Mouse (Mus musculus) liver, embryonic 14.5 days (tissue): ENCODE data around the gene Ddx46. TPM values are rescaled to one million over a fixed set of nuclear protein-coding genes. Genes with fewer than 3 reads are reported as not detected.
A peak's percentile ranks its signal among the peaks of the same experiment; 100 is the strongest.
"Not testable (repeated sequence)": the region's sequence is repeated elsewhere in the genome, so short reads cannot be mapped to it uniquely, and the experiment has no call there.

ENCODE experiments used
- ATAC-seq: fragments of 200-750 bp; cut with Nextera tagmentation; 2 replicates; pipeline ENCODE4 v1.8.0; 2017; ENCODE audit warnings: moderate number of reproducible peaks, mild to moderate bottlenecking, moderate library complexity; ENCODE audit not compliant: insufficient read depth
- DNase-seq, 3 experiments: peaks; one replicate each; pipeline ENCODE4 v3.0.0-alpha.2; 2012 to 2013; ENCODE audit warnings: low read depth in 3 of 3, low spot score in 3 of 3
- H3K27ac ChIP-seq: fragments of 300-500 bp; sonication (generic); 2 replicates; pipeline ENCODE4 v1.5.1; 2014; ENCODE audit warnings: moderate library complexity, mild to moderate bottlenecking, control low read depth, inconsistent platforms
- H3K27me3 ChIP-seq: fragments of 300-500 bp; sonication (generic); 2 replicates; pipeline ENCODE4 v1.6.1; 2014; ENCODE audit warnings: mild to moderate bottlenecking, low read length, moderate library complexity; ENCODE audit not compliant: control insufficient read depth, insufficient read depth
- H3K36me3 ChIP-seq: fragments of 300-500 bp; sonication (generic); replicated peaks from 2 replicates; pipeline ENCODE4 v1.6.1; 2014; ENCODE audit warnings: low read depth; ENCODE audit not compliant: control insufficient read depth, insufficient read depth
- H3K4me1 ChIP-seq, 2 experiments: fragments of 200-500 bp in 1 of 2; fragments of 300-500 bp in 1 of 2; sonication (generic) in 1 of 2; replicated peaks; 2 replicates each; pipeline ENCODE4 v1.6.1; 2012 to 2014; ENCODE audit warnings: antibody characterized with exemption in 1 of 2, inconsistent platforms in 1 of 2, low read length in 1 of 2; ENCODE audit not compliant: control insufficient read depth in 2 of 2, insufficient read depth in 2 of 2
- H3K4me2 ChIP-seq: fragments of 300-500 bp; sonication (generic); 2 replicates; pipeline ENCODE4 v1.6.1; 2014; ENCODE audit warnings: low read depth, mild to moderate bottlenecking, control low read depth, moderate library complexity
- H3K4me3 ChIP-seq, 2 experiments: fragments of 200-500 bp in 1 of 2; fragments of 300-500 bp in 1 of 2; sonication (generic) in 1 of 2; 2 replicates each; pipeline ENCODE4 v1.5.1; 2012 to 2014; ENCODE audit warnings: low read depth in 2 of 2, low read length in 2 of 2, mild to moderate bottlenecking in 2 of 2, control low read depth in 1 of 2, inconsistent platforms in 1 of 2, moderate library complexity in 1 of 2; ENCODE audit not compliant: insufficient read depth in 1 of 2
- H3K9ac ChIP-seq: fragments of 300-500 bp; sonication (generic); replicated peaks from 2 replicates; pipeline ENCODE4 v1.6.1; 2014; ENCODE audit warnings: mild to moderate bottlenecking, control low read depth, moderate library complexity
- H3K9me3 ChIP-seq: fragments of 300-500 bp; sonication (generic); 2 replicates; pipeline ENCODE4 v1.6.1; 2016; ENCODE audit warnings: low read length, mixed read lengths; ENCODE audit not compliant: control insufficient read depth
- CTCF ChIP-seq: IDR thresholded peaks from 2 replicates; pipeline ENCODE4 v1.5.1; 2016; ENCODE audit warnings: antibody characterized with exemption, low read depth, control low read depth
- EP300 ChIP-seq: IDR thresholded peaks from 2 replicates; pipeline ENCODE4 v1.6.1; 2016; ENCODE audit warnings: antibody characterized with exemption, low read depth
- WGBS: fragments of 180-500 bp; shearing (Covaris S2); extraction: QIAGEN DNeasy Blood & Tissue Kit; methylation state at CpG from one replicate; pipeline ENCODE4 v1.1.7; 2014; ENCODE audit not compliant: insufficient replicate concordance; 5-methylcytosine and 5-hydroxymethylcytosine counted together
- polyA plus RNA-seq, 2 experiments: library from polyadenylated mRNA; depleted of rRNA in 1 of 2; stranded (reverse) in 1 of 2; unstranded in 1 of 2; fragments of >200 nt; fragmentation: Nextera tagmentation in 1 of 2; extraction: Ambion mirVana in 1 of 2; gene quantifications; 2 replicates each; pipeline versions ENCODE4 v1.2.1 to v1.2.3; 2012 to 2014

The Ddx46 gene
- polyA plus RNA-seq, 2 experiments = 17.4 to 19.3 TPM

DNA sequence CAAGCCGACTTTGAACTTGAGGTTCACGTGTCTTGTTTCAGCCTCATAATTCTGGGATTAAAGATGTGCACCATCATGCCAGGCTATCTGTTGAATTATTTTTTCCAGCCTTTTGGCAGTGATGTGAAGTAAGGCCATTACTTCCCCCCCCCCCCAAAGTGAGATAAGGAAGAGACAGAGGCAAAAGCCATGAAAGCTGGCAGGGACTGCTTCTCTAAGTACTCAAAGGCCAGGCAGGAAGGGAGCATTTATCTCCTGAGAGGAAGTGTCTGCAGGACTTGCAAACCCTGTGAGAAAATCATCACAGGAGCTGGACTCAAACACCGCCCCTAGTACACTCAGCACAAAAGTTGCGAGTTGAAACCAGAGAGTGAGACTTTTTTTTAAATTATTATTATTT, 15.5 kb upstream of the Ddx46 start:
- DNase-seq (no peak), ATAC-seq (no peak)
- Histone ChIP-seq H3K4me3 (no peak overlapping the region), H3K4me2 (no peak overlapping the region), H3K27ac (no peak overlapping the region), H3K9ac (no peak overlapping the region), H3K9me3 (no peaks in the 10 kb centered on the region), H3K27me3 (no peaks in the 10 kb centered on the region), H3K4me1 (peaks cover 11 to 13% of the 10 kb centered on the region in 2 experiments), H3K36me3 (no peaks in the 10 kb centered on the region)
- 63% methylated on average over 4 of the region's 4 CpGs for whole genome bisulfite sequencing
- TF ChIP-seq CTCF (no peak), EP300 (no peak)

- no peaks in the 10 kb centered on the region for H3K27me3 ChIP-seq
- no peaks in the 10 kb centered on the region for H3K9me3 ChIP-seq
- no peak overlapping the region for H3K9ac ChIP-seq
- ATAC-seq (no peak), DNase-seq (no peak)
- H3K27ac ChIP-seq = no peak overlapping the region
- TF ChIP-seq EP300 (no peak), CTCF (no peak)
- H3K4me3 ChIP-seq = no peak overlapping the region
- H3K4me1 ChIP-seq = peaks cover 11 to 14% of the 10 kb centered on the region in 2 experiments
- 71% methylated on average over 2 of the region's 2 CpGs for WGBS
- H3K4me2 ChIP-seq = no peak overlapping the region
- H3K36me3 ChIP-seq = peaks cover 1% of the 10 kb centered on the region; the same call in 1 of the 2 replicates
Measured at GRCm38 (mm10) chr13:55620275-55620674, 14.6 kb upstream of the Ddx46 start.

GRCm38 (mm10) chr13:55622156-55622648, 12.6 kb upstream of the Ddx46 start:
- WGBS = 12% methylated on average over 20 of the region's 20 CpGs
- H3K9ac ChIP-seq = peak overlapping the region; percentile 83
- not testable (repeated sequence) for H3K36me3 ChIP-seq, H3K9me3 ChIP-seq, DNase-seq, H3K27me3 ChIP-seq, H3K27ac ChIP-seq
- H3K4me3 ChIP-seq = peak overlapping the region; percentile 78 to 93
- peaks cover 11 to 14% of the 10 kb centered on the region in 2 experiments for H3K4me1 ChIP-seq
- peak overlapping the region; percentile 83 for H3K4me2 ChIP-seq
- ATAC-seq = peak; percentile 28; the same call in 1 of the 2 replicates

- TF ChIP-seq CTCF (no peak), EP300 (no peak)
- DNase-seq (peak; percentile 86 to 90 (median 87)), ATAC-seq (peak; percentile 99)
- Histone ChIP-seq H3K4me3 (peak within 1 kb of the TSS; percentile 78 to 93), H3K4me1 (peaks cover 11 to 14% of the 10 kb centered on the region in 2 experiments), H3K27ac (peak within 1 kb of the TSS; percentile 55), H3K27me3 (no peaks in the 10 kb centered on the region), H3K36me3 (peaks cover 4% of the 10 kb centered on the region), H3K4me2 (peak within 1 kb of the TSS; percentile 83), H3K9ac (peak within 1 kb of the TSS; percentile 83), H3K9me3 (no peaks in the 10 kb centered on the region)
- under 1% methylated on average over 59 of the region's 59 CpGs for WGBS
Measured at GRCm38 (mm10) chr13:55622649-55623541, 11.9 kb upstream of the Ddx46 start, which contains the start of gene Caml. Gene Caml (plus strand): TSS chr13:55623005.

- under 1% methylated on average over 40 of the region's 40 CpGs for WGBS
- H3K27me3 ChIP-seq = no peaks in the 10 kb centered on the region
- H3K36me3 ChIP-seq = peaks cover 23% of the 10 kb centered on the region
- TF ChIP-seq CTCF (no peak), EP300 (no peak)
- no peak overlapping the region for H3K27ac ChIP-seq
- H3K4me1 ChIP-seq = peaks cover 0 to 4% of the 10 kb centered on the region in 2 experiments; a peak in 3 of 4 replicates
- H3K9ac ChIP-seq = peak overlapping the region; percentile 88
- H3K4me3 ChIP-seq = peak overlapping the region; percentile 84 to 98
- H3K4me2 ChIP-seq = peak overlapping the region; percentile 66
- DNase-seq (peak in 1 of 3 experiments; percentile 4), ATAC-seq (peak; percentile 65)
- no peaks in the 10 kb centered on the region for H3K9me3 ChIP-seq
Measured at GRCm38 (mm10) chr13:55635146-55635571, 332 bp downstream of the Ddx46 start.
